Mouse (Mus musculus) activated CD4-positive, CD25-positive, alpha-beta regulatory T cell, adult 9 weeks (primary cell): Measurements from ENCODE around the gene Micu1. TPM values are rescaled to one million over a fixed set of nuclear protein-coding genes. Genes with fewer than 3 reads are reported as not detected.

Experiments
- polyA plus RNA-seq: library from polyadenylated mRNA; unstranded; fragments of 100-300 nt; shearing (Covaris generic); gene quantifications from one replicate; pipeline ENCODE4 v1.2.1, GENCODE M21; 2017

Gene Micu1
- polyA plus RNA-seq, result 60.9 TPM

GRCm38 (mm10) chr10:59702207-59703032 lies at the start of gene Micu1:
Gene Micu1, plus strand, starts transcription at chr10:59702477.

GRCm38 (mm10) chr10:59879255-59880028 lies 177.2 kb downstream of the Micu1 start, which contains the start of gene Dnajb12:
Gene Dnajb12, plus strand, starts transcription at chr10:59879556.

Other genes with a start within 250 kb of the Micu1 start
- not detected for gene Gm10322, start 86.4 kb upstream of the Micu1 start, polyA plus RNA-seq
- 7.4 TPM for gene Mcu, start 85.8 kb upstream of the Micu1 start, polyA plus RNA-seq
- 15.2 TPM for gene Dnajb12, start 177.1 kb downstream of the Micu1 start, polyA plus RNA-seq
- 68.8 TPM for gene Ddit4, start 249.4 kb downstream of the Micu1 start, polyA plus RNA-seq